Mouse (Mus musculus) naive thymus-derived CD4-positive, alpha-beta T cell, adult 2 months (primary cell): ENCODE measurements around the gene Fbf1.
"Not testable (repeated sequence)": the region's sequence is repeated elsewhere in the genome, so short reads cannot be mapped to it uniquely, and the experiment has no call there.

Source experiments
- DNase-seq: peaks from one replicate; pipeline ENCODE4 v3.0.0-alpha.2; 2011; ENCODE audit warnings: low read depth

The Fbf1 gene

DNA sequence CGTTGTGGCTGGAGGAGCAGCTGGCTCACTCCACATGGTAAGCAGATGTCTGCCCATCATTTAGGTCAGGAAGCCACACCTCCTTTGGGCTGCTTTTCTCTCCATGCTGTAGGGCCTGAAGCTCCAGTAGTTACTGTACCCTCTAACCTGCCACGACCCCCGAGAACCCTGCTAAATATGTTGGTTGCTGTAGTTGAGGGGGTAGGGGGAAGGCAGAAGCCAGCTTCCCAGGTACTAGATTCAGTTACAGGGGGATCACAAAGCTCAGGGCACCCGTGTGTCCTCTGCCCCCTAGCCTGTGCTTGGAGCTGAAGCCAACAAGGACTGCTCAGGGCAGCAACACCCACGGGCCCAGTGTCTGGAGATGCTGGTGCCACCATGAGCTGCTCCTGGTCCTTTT, 34.5 kb downstream of the Fbf1 start:
- DNase-seq = no peak

DNA sequence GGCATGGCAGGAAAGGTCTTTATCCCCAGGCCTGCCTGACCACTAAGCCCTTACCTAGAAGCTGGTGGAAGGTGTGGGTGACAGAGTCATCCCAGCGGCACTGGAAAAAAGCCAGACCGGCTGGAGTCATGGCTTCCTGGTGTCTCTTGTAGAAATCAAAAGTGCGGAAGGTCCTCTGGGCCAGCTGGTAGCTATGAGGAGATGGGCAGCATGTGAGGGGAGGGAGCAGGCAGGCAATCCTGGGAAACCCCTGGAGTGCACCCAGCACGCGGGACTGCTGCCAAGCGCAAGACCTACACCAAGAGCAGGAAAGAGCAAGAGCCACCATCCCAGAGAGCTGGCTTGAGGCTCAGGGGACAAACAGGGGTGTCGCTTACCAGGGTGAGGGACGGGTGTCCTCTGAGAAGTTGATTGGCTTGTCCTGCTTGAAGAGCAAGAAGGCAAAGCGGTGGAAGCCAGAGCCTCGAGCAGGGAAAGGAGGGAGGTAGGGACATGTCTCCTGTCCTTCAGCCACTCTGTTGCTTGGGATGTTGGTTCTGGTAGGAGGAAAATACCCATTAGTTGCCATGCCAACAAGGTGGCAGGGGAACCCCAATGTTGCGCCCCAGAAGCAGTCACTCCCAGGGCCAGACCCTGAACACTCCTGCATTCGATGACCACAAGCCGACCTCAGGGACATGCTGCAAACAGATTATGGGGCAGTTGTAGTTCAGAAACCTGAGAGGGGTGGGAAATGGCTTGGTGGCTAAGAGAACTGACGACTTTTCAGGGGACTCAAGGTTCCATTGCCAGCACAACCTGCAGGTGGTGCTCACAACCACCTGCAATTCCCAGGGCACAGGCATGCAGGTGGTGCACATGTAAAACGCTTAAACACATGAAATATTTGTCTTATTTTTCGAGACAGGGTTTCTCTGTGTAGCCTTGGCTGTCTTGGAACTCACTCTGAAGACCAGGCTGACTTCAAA, 35.3 kb downstream of the Fbf1 start:
- peak; percentile 52 for DNase-seq

- no peak for DNase-seq
These were observed 36.4 kb downstream of the Fbf1 start for GRCm38 (mm10) chr11:116131349-116132170.

- peak; percentile 96 for DNase-seq
These were observed 37.3 kb downstream of the Fbf1 start, which contains the start of gene Trim65 for GRCm38 (mm10) chr11:116130488-116131205. Gene Trim65, minus strand, starts transcription at chr11:116131128.

DNA sequence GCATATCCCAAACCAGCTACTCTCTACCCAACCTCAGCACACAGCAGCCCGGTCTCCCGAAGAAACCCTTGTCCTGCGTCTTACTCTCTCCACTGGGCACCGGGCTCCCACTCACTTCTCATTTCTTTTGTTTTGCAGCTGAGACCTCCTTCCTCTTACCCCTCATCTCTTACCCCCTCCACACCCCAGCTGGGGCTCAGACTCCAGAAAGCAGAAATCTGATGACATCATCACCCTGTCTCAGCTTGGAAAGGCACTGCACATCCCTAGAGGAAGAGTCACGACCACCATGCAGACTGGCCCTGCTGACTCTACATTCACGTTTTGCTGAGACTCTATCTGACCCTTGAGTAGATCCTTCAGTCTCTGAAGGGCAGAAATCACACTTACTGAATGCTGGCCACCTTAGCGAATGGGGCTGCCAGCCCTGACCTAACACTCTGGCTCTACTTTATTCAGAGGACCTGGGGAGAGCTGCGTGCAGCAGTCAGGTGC, 37.9 kb downstream of the Fbf1 start:
- no peak for DNase-seq

DNA sequence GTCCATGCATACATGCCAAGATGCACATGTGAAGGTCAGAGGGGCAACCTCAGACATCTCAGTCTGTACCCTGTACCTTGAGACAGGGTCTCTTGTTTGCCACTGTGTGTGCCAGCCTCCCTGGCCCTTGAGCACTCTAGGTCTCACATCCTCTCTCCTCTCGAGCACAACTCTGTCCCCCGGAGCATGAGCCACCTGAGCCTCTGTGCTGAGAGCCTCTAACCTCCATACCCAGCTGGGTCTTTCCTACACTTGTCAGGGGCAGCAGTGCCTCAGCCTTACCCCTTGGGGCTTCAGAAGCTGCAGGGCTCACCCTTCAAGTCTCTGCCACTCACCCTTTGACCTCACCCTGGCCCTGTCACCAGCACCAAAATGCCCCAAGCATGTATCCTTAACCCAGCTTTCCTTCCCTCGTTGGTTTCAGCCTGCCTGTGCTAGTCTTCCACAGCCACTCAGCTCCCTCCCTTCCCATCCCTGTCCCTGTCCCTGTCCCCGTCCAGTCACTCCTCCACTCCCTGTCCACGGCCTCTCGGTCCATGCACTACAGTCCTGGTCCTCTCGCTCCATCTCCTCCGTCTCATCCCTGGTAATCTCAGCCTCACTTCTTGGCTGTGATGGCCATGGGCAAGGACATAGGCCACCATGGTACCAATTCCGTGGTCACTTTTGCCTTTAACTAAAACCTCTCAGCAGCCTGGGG, 38.7 kb downstream of the Fbf1 start:
- DNase-seq = peak; percentile 21

DNA sequence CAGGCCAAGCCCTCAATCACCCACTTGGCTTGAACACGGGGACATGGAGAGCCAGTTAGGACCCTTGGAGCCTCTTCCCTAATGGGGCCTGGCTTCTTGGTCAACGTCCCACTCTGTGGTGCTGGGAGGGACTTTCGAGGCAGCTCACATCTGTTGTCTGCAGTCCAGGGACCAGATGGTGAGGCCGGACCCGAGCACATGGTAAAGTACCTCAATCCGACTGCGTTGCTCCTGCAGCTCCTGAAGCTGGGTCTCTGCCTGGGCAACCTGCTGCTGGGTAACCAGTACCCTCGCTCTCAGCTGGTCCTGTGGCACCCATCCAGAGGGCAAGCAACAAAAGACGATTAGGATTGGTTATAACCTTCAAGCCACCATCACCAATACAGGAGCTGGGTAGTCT, 40.0 kb downstream of the Fbf1 start:
- DNase-seq = no peak

GRCm38 (mm10) chr11:116127156-116127980, 40.6 kb downstream of the Fbf1 start, which contains the start of gene Trim47:
Gene Trim47, minus strand, starts transcription at chr11:116127210.
- no peak for DNase-seq

DNA sequence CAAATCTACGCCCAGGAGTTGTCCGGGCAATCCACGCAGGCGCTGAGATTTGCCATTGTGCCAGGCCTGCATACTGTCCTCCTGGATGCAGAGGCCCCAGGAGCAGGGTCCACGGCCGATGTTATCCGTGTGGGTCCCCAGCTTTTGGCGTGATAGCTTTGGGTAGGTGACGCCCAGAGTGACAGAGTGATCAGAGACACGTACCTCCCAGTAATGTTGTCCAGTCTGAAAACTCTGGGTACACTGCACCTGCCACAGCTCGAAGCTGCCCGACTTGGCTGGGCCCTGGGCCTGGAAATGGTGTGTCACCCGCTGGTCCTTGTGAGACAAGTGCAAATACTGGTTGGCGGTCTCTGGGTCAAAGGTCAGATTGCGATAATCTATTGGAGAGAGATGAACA, 41.7 kb downstream of the Fbf1 start:
- DNase-seq = no peak

GRCm38 (mm10) chr11:116121731-116122245, 46.2 kb downstream of the Fbf1 start:
- DNase-seq = not testable (repeated sequence)

- DNase-seq = peak; percentile 32
These were observed 50.1 kb downstream of the Fbf1 start for GRCm38 (mm10) chr11:116117819-116118218.

DNA sequence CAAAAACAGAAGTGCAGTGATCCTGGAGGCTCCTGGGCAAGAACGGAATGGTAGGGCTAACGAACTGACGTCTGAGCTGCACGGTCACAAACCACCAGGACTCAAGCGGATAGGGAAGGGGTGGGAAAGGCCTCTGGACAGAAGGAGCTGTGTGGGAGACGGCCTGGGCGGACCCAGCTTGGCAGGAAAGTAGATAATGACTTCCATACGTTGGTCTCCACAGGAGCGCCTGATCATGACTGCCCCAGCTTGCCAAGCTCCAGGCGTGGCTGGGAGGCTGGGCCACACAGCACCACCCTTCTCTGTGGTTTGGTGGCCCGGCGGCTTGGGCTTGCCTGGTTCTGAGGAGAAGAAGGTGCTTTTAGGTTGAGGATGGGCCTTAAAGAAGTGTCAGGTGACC, 50.7 kb downstream of the Fbf1 start:
- DNase-seq = no peak

- DNase-seq = no peak
These were observed 56.3 kb downstream of the Fbf1 start for GRCm38 (mm10) chr11:116111611-116112203.

- DNase-seq = no peak
These were observed 56.9 kb downstream of the Fbf1 start for GRCm38 (mm10) chr11:116111067-116111466.

DNA sequence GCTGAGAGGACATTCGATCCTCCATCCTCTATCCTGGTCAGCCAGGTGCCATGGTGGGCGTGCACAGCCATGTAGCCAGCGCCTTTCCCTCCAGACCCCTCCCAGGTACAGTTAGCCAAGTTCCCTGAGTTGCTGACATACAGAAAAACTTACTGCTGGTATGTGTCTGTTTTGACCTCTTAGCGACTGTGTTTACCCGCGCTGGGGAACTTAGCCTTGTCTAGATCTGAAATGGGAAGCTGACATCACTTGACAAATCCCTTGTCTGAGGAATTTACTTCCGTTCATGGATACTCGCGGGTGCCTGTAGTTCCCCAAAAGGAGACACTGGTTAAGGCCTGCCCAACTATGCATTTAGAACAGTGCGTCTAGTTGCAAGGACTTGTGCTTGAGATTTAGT, 57.4 kb downstream of the Fbf1 start:
- DNase-seq = no peak

GRCm38 (mm10) chr11:116110131-116110530, 57.8 kb downstream of the Fbf1 start:
- no peak for DNase-seq

DNA sequence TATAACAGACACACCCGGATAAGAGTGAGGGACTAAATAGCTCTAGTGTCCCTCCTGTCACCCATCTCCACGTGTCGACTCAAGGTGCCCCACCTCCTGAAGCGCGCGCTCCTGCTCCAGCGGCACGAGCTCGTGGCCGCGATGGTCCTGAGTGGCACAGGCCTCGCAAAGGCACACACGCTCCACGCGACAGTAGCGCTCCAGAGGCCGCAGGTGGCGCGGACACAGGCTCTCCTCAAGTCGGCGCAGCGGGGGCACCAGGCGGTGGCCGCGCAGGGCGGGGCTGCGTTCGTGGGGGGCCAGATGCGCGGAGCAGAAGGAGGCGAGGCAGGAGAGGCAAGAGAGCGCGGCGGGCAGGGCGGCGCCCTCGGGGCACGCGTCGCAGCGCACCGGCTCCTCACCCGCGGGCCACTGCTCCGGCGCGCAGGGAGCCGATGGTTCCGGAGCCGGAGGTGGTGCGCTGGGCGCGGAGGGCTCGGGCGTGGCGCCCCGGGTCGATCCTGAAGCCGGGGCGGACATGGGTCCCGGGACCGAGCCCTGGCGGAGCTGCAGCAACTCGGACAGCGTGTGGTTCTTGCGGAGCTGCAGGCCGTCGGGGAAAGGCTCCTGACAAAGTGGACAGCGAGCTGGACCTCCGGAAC, 58.4 kb downstream of the Fbf1 start:
- no peak for DNase-seq

- no peak for DNase-seq
These were observed 59.4 kb downstream of the Fbf1 start for GRCm38 (mm10) chr11:116108464-116109137.
